Mouse (Mus musculus) thymus, adult 2 months (tissue): ENCODE data around the gene Inhbc.

Source experiments
- CTCF ChIP-seq: fragments of 200-500 bp; IDR thresholded peaks from 2 replicates; pipeline ENCODE4 v1.5.1; 2012; ENCODE audit warnings: mild to moderate bottlenecking, control low read depth, low read length, moderate library complexity, borderline replicate concordance; ENCODE audit not compliant: control insufficient read depth, poor library complexity, insufficient read depth; ENCODE audit errors: extremely low read depth
- POLR2A ChIP-seq: fragments of 200-500 bp; IDR thresholded peaks from 2 replicates; pipeline ENCODE4 v1.6.1; 2012; ENCODE audit warnings: mild to moderate bottlenecking, low read length, control low read depth, moderate library complexity; ENCODE audit not compliant: control insufficient read depth, poor library complexity, insufficient read depth; ENCODE audit errors: extremely low read depth

DNA sequence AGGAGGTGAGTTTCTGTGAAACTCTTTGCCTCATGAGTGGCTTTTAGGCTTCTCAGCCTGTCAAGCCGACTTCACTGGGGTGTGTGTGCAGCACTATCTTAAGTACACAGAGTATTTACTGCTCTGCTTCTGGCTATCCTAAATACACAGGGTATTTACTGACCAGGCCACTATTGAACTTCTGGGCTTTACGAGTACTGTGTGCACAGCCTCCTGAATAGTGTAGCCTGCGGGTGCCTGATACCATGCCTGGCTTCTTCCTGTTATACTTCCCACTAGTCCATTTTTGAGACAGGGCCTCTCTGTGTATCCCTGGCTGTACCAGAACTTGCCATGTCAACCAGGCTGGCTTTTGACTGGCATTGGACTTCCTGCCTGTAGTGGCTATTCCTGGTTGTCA, 7.5 kb upstream of the Inhbc start:
- TF ChIP-seq POLR2A (no peak), CTCF (no peak)
